Mouse (Mus musculus): ENCODE measurements at regions not wholly inside any gene's neighbourhood (a gene's known extent, or its start where the extent isn't known, plus 50 kb on each side); places are given as distances from the start of the nearest gene placed in this dataset.

DNA sequence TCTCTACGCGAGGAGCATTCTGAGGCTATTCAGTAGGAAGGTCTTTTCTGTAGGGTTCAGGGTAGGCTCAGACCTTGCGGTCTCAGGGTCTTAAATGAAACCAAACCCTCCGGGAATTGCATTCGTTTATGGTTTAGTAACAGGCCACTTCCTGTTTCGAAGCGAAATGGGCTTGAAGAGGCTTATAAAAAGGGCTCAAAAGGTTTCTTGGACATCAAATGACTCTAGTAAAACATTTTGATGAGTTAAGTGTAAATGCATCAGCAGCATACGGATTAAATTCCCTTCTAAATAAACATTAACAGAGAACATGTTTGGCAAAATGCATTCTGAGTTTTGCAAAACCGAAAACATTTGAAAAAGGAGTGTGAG lies 372.6 kb upstream of the Nt5c1b start:
- Histone ChIP-seq H3K9ac (ENCODE audit: low read depth, low read length) (no peak overlapping the region), H3K4me1 (replicated peaks; ENCODE audit: control insufficient read depth, insufficient read depth, low read length) (no peaks in the 10 kb centered on the region), H3K36me3 (ENCODE audit: control insufficient read depth, insufficient read depth) (no peaks in the 10 kb centered on the region), H3K27ac (ENCODE audit: low read depth, low read length) (no peak overlapping the region), H3K9me3 (ENCODE audit: control insufficient read depth) (no peaks in the 10 kb centered on the region), H3K27me3 (replicated peaks; ENCODE audit: control insufficient read depth, insufficient read depth, low read length) (no peaks in the 10 kb centered on the region), H3K4me3 (ENCODE audit: low read depth, low read length) (no peak overlapping the region), H3K4me2 (replicated peaks; ENCODE audit: low read depth) (no peak overlapping the region; the same call in 1 of the 2 replicates)
- 50% methylated on average over 9 of the region's 9 CpGs for WGBS
- no peak for ATAC-seq
- no peak for TF ChIP-seq CTCF (IDR thresholded peaks at IDR 0.05; ENCODE audit: low read depth)

DNA sequence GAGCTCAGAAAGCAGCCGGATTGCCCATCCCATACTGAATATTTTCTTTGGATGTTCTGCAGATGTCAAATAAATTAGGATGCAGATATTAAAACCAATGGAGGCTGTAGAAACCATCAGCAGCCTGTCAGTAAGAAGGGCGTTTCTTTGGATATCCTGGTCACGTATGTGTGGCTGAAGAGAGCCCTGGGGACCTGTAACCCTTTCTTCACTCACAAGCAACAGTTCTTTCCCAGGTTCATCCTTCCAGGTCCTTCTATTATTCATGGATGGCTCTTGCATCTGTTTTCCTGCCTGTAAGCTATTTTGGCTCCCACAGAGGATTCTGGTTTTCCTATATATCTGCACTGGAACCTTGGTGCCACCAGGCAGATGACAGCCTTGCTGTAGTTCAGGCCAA lies 372.2 kb upstream of the Nt5c1b start:
- H3K27me3 ChIP-seq (replicated peaks; ENCODE audit: control insufficient read depth, insufficient read depth, low read length), result no peaks in the 10 kb centered on the region
- TF ChIP-seq CTCF (IDR thresholded peaks at IDR 0.05; ENCODE audit: low read depth), result no peak
- H3K4me2 ChIP-seq (replicated peaks; ENCODE audit: low read depth), result no peak overlapping the region
- H3K9me3 ChIP-seq (ENCODE audit: control insufficient read depth), result no peaks in the 10 kb centered on the region
- no peaks in the 10 kb centered on the region for H3K4me1 ChIP-seq (replicated peaks; ENCODE audit: control insufficient read depth, insufficient read depth, low read length)
- no peak overlapping the region for H3K4me3 ChIP-seq (ENCODE audit: low read depth, low read length)
- H3K9ac ChIP-seq (ENCODE audit: low read depth, low read length), result no peak overlapping the region
- no peak overlapping the region; the same call in 1 of the 2 replicates for H3K27ac ChIP-seq (ENCODE audit: low read depth, low read length)
- 57% methylated on average over 3 of the region's 3 CpGs for WGBS
- no peaks in the 10 kb centered on the region for H3K36me3 ChIP-seq (ENCODE audit: control insufficient read depth, insufficient read depth)
- no peak for ATAC-seq

- WGBS, result 56% methylated on average over 6 of the region's 6 CpGs
- no peak for TF ChIP-seq CTCF (IDR thresholded peaks at IDR 0.05; ENCODE audit: low read depth)
- H3K27me3 ChIP-seq (replicated peaks; ENCODE audit: control insufficient read depth, insufficient read depth, low read length), result no peaks in the 10 kb centered on the region
Measured at GRCm38 (mm10) chr12:9999933-10000332, 369.8 kb upstream of the Nt5c1b start.

GRCm38 (mm10) chr12:10008473-10008872 lies 361.3 kb upstream of the Nt5c1b start:
- Histone ChIP-seq H3K9ac (ENCODE audit: low read depth, low read length) (no peak overlapping the region), H3K4me3 (ENCODE audit: low read depth, low read length) (no peak overlapping the region), H3K9me3 (ENCODE audit: control insufficient read depth) (no peaks in the 10 kb centered on the region), H3K4me2 (replicated peaks; ENCODE audit: low read depth) (no peak overlapping the region), H3K27ac (ENCODE audit: low read depth, low read length) (no peak overlapping the region), H3K36me3 (ENCODE audit: control insufficient read depth, insufficient read depth) (no peaks in the 10 kb centered on the region), H3K4me1 (replicated peaks; ENCODE audit: control insufficient read depth, insufficient read depth, low read length) (no peaks in the 10 kb centered on the region), H3K27me3 (replicated peaks; ENCODE audit: control insufficient read depth, insufficient read depth, low read length) (no peaks in the 10 kb centered on the region)
- WGBS, result 48% methylated on average over 3 of the region's 3 CpGs
- TF ChIP-seq CTCF (IDR thresholded peaks at IDR 0.05; ENCODE audit: low read depth), result no peak
- no peak for ATAC-seq

More at GRCm38 (mm10) chr12:9999933-10000332, 369.8 kb upstream of the Nt5c1b start:
- no peak overlapping the region for H3K4me2 ChIP-seq (replicated peaks; ENCODE audit: low read depth)
- no peak overlapping the region for H3K27ac ChIP-seq (ENCODE audit: low read depth, low read length)
- no peak for ATAC-seq
- H3K9me3 ChIP-seq (ENCODE audit: control insufficient read depth), result no peaks in the 10 kb centered on the region
- no peaks in the 10 kb centered on the region for H3K36me3 ChIP-seq (ENCODE audit: control insufficient read depth, insufficient read depth)
- no peaks in the 10 kb centered on the region for H3K4me1 ChIP-seq (replicated peaks; ENCODE audit: control insufficient read depth, insufficient read depth, low read length)
- H3K4me3 ChIP-seq (ENCODE audit: low read depth, low read length), result no peak overlapping the region
- no peak overlapping the region for H3K9ac ChIP-seq (ENCODE audit: low read depth, low read length)

DNA sequence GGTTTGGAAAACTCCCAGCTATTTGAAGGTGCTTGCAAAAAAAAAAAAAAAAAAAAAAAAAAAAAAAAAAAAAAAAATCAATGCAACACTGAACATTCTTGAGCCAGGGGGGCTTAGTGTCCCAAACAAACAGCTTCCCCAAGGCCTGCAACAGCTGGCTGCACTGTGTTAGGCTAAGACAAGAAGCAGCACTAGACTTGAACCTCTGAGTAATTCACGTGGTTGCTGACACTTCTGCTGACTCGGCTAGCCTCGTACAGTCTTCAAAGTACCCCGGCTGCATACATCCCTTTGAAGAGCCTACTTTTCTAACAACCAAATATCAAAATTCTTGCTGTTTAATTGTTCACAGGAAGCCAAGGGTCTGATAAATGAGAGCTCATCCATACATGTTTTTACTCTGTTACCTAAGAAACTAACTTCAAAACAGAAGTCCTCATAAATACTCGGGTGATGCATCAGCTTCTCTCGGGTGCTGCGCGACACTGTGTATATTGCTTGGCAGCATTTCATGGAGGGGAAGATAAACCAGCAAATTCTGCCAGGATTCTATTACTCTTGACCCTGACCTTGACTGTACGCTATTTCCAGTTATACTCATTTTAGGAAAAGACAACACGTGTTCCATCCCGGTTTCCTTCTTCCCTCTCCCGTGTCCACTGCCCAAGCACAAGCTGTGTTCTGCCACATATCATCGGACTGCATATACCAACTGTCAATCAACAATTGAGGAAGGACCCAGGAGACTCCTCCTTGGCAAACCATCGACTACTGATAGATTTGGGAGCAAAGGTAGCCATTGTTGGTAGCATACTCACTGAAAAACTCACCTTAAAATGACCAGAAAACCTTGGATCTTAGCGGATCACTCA lies 352.8 kb upstream of the Nt5c1b start:
- H3K4me2 ChIP-seq (replicated peaks; ENCODE audit: low read depth), result no peak overlapping the region
- no peak for ATAC-seq

DNA sequence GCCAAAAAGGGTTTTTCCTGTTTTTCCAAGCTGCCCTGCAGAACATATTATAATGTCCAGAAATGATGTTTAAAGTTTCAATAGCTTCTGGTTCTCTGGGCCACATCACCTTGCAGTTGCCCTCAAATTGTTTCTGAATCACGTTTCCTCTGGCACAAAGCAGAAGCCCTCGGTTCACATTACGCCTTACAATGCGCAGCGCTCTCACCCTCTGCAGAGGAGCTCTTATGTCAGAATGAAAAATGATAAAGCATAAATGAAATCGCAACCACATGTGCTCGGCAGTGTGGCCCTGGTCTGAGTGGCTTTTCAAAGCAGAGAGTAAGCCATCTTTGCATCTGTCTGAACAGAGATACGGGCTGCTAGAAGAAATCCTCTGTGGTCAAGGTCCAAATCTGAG lies 334.3 kb upstream of the Nt5c1b start:
- H3K27ac ChIP-seq (ENCODE audit: low read depth, low read length), result no peak overlapping the region
- H3K9me3 ChIP-seq (ENCODE audit: control insufficient read depth), result no peaks in the 10 kb centered on the region
- no peak overlapping the region for H3K9ac ChIP-seq (ENCODE audit: low read depth, low read length)
- no peaks in the 10 kb centered on the region for H3K27me3 ChIP-seq (replicated peaks; ENCODE audit: control insufficient read depth, insufficient read depth, low read length)
- no peak overlapping the region for H3K4me3 ChIP-seq (ENCODE audit: low read depth, low read length)
- 61% methylated on average over 8 of the region's 8 CpGs for WGBS
- no peak overlapping the region for H3K4me2 ChIP-seq (replicated peaks; ENCODE audit: low read depth)
- 0 out of 2 replicates have a peak, but pooled peaks cover 2% of the 10 kb centered on the region for H3K4me1 ChIP-seq (replicated peaks; ENCODE audit: control insufficient read depth, insufficient read depth, low read length)
- no peak for ATAC-seq
- TF ChIP-seq CTCF (IDR thresholded peaks at IDR 0.05; ENCODE audit: low read depth), result no peak
- no peaks in the 10 kb centered on the region for H3K36me3 ChIP-seq (ENCODE audit: control insufficient read depth, insufficient read depth)

More for the DNA sequence above, 352.8 kb upstream of the Nt5c1b start:
- WGBS, result 58% methylated on average over 15 of the region's 15 CpGs
- no peaks in the 10 kb centered on the region for H3K36me3 ChIP-seq (ENCODE audit: control insufficient read depth, insufficient read depth)
- H3K27me3 ChIP-seq (replicated peaks; ENCODE audit: control insufficient read depth, insufficient read depth, low read length), result no peaks in the 10 kb centered on the region
- no peak overlapping the region for H3K9ac ChIP-seq (ENCODE audit: low read depth, low read length)
- no peak overlapping the region for H3K27ac ChIP-seq (ENCODE audit: low read depth, low read length)
- no peak for TF ChIP-seq CTCF (IDR thresholded peaks at IDR 0.05; ENCODE audit: low read depth)
- H3K4me3 ChIP-seq (ENCODE audit: low read depth, low read length), result no peak overlapping the region
- no peaks in the 10 kb centered on the region for H3K4me1 ChIP-seq (replicated peaks; ENCODE audit: control insufficient read depth, insufficient read depth, low read length)
- H3K9me3 ChIP-seq (ENCODE audit: control insufficient read depth), result no peaks in the 10 kb centered on the region
